Mouse (Mus musculus) CH12.LX (cell line): ENCODE data around the gene Tmc8.

Experiments used
- BHLHE40 ChIP-seq: IDR thresholded peaks from 2 replicates; pipeline ENCODE4 v1.6.1; 2011; ENCODE audit warnings: mild to moderate bottlenecking, low read depth, low read length, improper control_type of control experiment
- CHD2 ChIP-seq: IDR thresholded peaks from 2 replicates; pipeline ENCODE4 v1.6.1; 2011; ENCODE audit warnings: low read length, improper control_type of control experiment
- CTCF ChIP-seq, 2 experiments: IDR thresholded peaks in 1 of 2; conservative IDR thresholded peaks in 1 of 2; 2 replicates each; pipeline ENCODE4 v1.5.1; 2011 to 2012; ENCODE audit warnings: low read depth in 2 of 2, low read length in 2 of 2, improper control_type of control experiment in 1 of 2, inconsistent platforms in 1 of 2, mild to moderate bottlenecking in 1 of 2, moderate library complexity in 1 of 2
- EP300 ChIP-seq: IDR thresholded peaks from 2 replicates; pipeline ENCODE4 v1.6.1; 2011; ENCODE audit warnings: low read length, improper control_type of control experiment
- JUND ChIP-seq: conservative IDR thresholded peaks from 2 replicates; pipeline ENCODE4 v1.6.1; 2011; ENCODE audit warnings: low read depth, low read length, improper control_type of control experiment
- KAT2A ChIP-seq: IDR thresholded peaks from 2 replicates; pipeline ENCODE4 v1.6.1; 2012; ENCODE audit warnings: low read length, improper control_type of control experiment, inconsistent platforms; ENCODE audit not compliant: insufficient replicate concordance
- NELFE ChIP-seq: IDR thresholded peaks from 2 replicates; pipeline ENCODE4 v1.6.1; 2011; ENCODE audit warnings: low read depth, low read length, improper control_type of control experiment
- POLR2A ChIP-seq: IDR thresholded peaks from 2 replicates; pipeline ENCODE4 v1.6.1; 2011; ENCODE audit warnings: low read depth, mild to moderate bottlenecking, improper control_type of control experiment, low read length
- RCOR1 ChIP-seq: conservative IDR thresholded peaks from 2 replicates; pipeline ENCODE4 v1.6.1; 2012; ENCODE audit warnings: low read depth, mild to moderate bottlenecking, inconsistent platforms, low read length, improper control_type of control experiment
- TCF12 ChIP-seq: IDR thresholded peaks from 2 replicates; pipeline ENCODE4 v1.6.1; 2014; ENCODE audit warnings: low read depth, mild to moderate bottlenecking, inconsistent platforms, low read length, improper control_type of control experiment
- USF1 ChIP-seq: IDR thresholded peaks from 2 replicates; pipeline ENCODE4 v1.6.1; 2014; ENCODE audit warnings: low read depth, mild to moderate bottlenecking, inconsistent platforms, low read length, improper control_type of control experiment
- ZNF384 ChIP-seq: IDR thresholded peaks from 2 replicates; pipeline ENCODE4 v1.6.1; 2012; ENCODE audit warnings: low read depth, low read length, improper control_type of control experiment, inconsistent platforms

DNA sequence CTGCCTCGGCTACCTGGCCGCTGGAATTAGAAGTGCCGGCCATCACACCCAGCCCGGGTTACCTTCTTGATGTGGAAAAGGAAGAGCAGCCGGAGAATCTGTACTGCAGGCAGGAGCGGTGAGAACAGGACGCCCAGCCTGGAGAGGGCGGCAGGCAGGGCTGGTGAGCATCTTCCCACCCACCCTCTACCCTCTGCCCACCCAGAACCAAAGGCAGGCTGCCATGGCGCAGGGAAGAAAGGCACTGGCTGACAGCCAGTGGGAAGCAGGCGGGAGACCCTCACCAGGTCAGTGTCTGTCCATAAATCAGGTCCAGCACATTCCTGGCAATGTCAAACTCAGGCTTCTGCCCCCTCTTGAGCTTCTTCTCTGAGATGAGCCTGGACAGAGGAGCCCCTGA is 11.5 kb upstream of the Tmc8 start:
- TF ChIP-seq JUND (no peak), CTCF (conservative IDR thresholded peaks at IDR 0.05 in 1 of 2, IDR thresholded peaks at IDR 0.05 in 1 of 2; ENCODE audit: low read depth in 2 of 2, low read length in 2 of 2) (no peak), NELFE (no peak), BHLHE40 (no peak), POLR2A (no peak), TCF12 (no peak), RCOR1 (no peak), ZNF384 (no peak), CHD2 (no peak), EP300 (no peak), KAT2A (no peak), USF1 (no peak)
